Mouse (Mus musculus) limb, embryonic 15.5 days (tissue): ENCODE data around the gene Man1a. TPM values are rescaled to one million over a fixed set of nuclear protein-coding genes. Genes with fewer than 3 reads are reported as not detected.

ENCODE experiments used
- ATAC-seq: fragments of 200-750 bp; cut with Nextera tagmentation; 2 replicates; pipeline ENCODE4 v1.8.0; 2017; ENCODE audit warnings: low read depth, moderate TSS enrichment; ENCODE audit not compliant: insufficient number of reproducible peaks, low FRiP score, low TSS enrichment
- H3K27ac ChIP-seq: fragments of 300-500 bp; sonication (generic); 2 replicates; pipeline ENCODE4 v1.5.1; 2015; ENCODE audit warnings: moderate library complexity, mild to moderate bottlenecking, inconsistent platforms
- H3K27me3 ChIP-seq: fragments of 300-500 bp; sonication (generic); 2 replicates; pipeline ENCODE4 v1.6.1; 2015; ENCODE audit warnings: inconsistent platforms
- H3K36me3 ChIP-seq: fragments of 300-500 bp; sonication (generic); 2 replicates; pipeline ENCODE4 v1.6.1; 2015; ENCODE audit warnings: inconsistent platforms
- H3K4me1 ChIP-seq: fragments of 300-500 bp; sonication (generic); 2 replicates; pipeline ENCODE4 v1.6.1; 2015; ENCODE audit warnings: inconsistent platforms
- H3K4me2 ChIP-seq: fragments of 300-500 bp; sonication (generic); 2 replicates; pipeline ENCODE4 v1.6.1; 2015; ENCODE audit warnings: mild to moderate bottlenecking, inconsistent platforms
- H3K4me3 ChIP-seq: fragments of 300-500 bp; sonication (generic); 2 replicates; pipeline ENCODE4 v1.5.1; 2015; ENCODE audit warnings: mild to moderate bottlenecking, inconsistent platforms
- H3K9ac ChIP-seq: fragments of 300-500 bp; sonication (generic); 2 replicates; pipeline ENCODE4 v1.6.1; 2015; ENCODE audit warnings: inconsistent platforms
- H3K9me3 ChIP-seq: fragments of 300-500 bp; sonication (generic); 2 replicates; pipeline ENCODE4 v1.6.1; 2016; ENCODE audit warnings: inconsistent platforms
- WGBS: fragments of 180-500 bp; shearing (Covaris S2); methylation state at CpG from one replicate; pipeline ENCODE4 v1.1.7; 2015; 5-methylcytosine and 5-hydroxymethylcytosine counted together
- polyA plus RNA-seq: library from polyadenylated mRNA; unstranded; fragments of >200 nt; fragmentation: Nextera tagmentation; extraction: Ambion mirVana; gene quantifications from 2 replicates; pipeline ENCODE4 v1.2.1, GENCODE M21; 2015

The Man1a gene
- polyA plus RNA-seq, 1 experiment from 2014 or later: 9.1 TPM

DNA sequence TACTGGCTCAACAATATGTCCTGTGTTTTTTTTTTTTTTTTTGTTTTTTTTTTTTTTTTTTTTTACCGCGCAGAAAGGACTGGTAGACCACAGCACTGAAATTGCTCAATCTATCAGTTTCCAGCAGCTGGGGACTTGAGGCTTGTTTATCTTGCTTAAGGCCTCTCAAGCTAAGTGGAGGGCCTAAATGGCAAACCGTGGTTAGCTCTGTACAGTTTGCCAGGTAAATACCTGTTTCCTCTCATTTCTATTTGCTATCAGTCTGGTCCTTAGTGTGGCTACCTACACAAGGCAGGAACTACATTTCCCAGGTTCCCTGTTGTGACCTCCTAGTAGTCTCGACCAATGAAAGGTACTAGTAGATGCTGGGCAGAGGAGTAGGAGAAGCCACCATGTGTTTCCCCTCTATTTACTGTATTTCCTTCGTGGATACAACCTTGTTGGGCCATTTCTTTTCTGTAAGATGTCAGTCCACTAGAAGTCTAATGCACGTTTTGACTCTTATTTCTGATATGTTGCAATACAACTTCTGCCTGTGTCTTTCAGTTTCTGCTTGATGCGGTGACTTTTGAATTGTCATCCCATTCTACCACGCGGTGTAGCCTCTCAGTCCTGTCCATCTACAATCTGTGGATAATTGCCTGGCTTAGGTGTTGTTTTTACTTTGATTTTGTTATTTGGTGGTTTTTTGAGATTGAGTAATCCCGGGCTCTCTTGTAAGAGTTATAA is 187.9 kb downstream of the Man1a start:
- ATAC-seq: no peak
- Histone ChIP-seq H3K36me3 (no peaks in the 10 kb centered on the region), H3K4me2 (no peak overlapping the region), H3K9ac (no peak overlapping the region), H3K4me1 (no peaks in the 10 kb centered on the region), H3K4me3 (no peak overlapping the region), H3K9me3 (no peaks in the 10 kb centered on the region), H3K27me3 (no peaks in the 10 kb centered on the region), H3K27ac (no peak overlapping the region)
- 76% methylated on average over 10 of the region's 10 CpGs for WGBS

DNA sequence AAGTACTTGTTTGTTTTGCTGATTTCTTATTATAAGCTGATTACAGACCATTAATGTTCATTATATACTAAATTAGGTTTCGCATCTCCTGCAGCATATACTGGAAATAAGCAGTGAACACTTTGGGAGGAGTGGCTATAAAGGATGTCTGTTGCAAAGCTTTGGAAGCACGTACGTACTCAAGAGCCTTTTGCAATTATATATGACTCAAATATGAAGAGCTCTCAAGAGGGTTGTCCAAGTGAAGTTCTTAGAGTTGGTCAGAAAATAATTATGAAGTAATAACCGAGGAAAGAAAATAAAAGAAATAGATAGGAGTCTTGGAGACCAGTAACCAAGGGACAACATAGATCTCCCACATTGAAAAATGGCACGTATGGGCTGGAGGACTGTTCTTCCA is 189.9 kb downstream of the Man1a start:
- Histone ChIP-seq H3K9ac (no peak overlapping the region), H3K4me2 (no peak overlapping the region), H3K4me1 (no peaks in the 10 kb centered on the region), H3K9me3 (no peaks in the 10 kb centered on the region), H3K36me3 (no peaks in the 10 kb centered on the region), H3K4me3 (no peak overlapping the region), H3K27me3 (no peaks in the 10 kb centered on the region), H3K27ac (no peak overlapping the region)
- ATAC-seq: no peak
- WGBS: 83% methylated on average over 5 of the region's 5 CpGs

DNA sequence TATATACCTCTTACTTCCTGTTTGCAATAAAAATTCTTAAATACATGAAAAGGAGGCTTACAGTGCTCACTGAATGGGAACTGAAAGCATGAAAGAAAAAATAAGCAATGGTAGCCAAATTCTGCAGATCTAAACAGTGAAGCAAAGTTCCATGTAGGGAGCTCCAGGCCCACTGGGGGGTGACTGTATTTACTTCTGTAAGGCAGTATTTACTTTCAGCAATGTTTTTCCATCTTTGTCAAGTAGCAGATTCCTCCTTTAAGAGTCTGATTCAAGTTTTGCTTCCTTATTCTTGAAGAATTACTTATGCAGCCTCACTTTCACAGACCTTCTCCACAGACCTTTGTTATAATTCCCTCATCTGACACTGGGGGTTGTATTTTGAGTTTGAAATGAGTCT is 195.1 kb downstream of the Man1a start:
- H3K4me1 ChIP-seq: no peaks in the 10 kb centered on the region

DNA sequence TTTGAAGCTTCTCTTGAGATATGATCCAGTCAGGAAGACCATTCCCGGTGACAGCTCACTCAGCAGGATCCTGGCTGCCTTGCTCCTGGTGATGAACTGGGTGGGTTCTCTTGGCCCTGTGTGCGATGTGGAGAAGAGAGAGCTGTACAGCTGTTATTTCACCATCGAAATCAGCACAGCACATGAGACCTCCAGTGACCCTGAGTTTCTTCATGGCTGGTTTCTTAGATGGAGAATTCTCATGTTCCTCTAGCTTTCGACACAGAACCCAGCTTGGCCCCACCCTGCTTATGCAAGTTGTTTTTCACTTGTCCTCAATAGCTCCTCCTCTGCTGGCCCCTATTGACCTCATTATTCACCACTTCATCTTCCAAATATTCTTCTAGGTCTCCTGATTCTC is 200.5 kb downstream of the Man1a start:
- no peak overlapping the region for H3K27ac ChIP-seq
- H3K4me2 ChIP-seq: no peak overlapping the region
- H3K9me3 ChIP-seq: no peaks in the 10 kb centered on the region
- ATAC-seq: no peak
- no peaks in the 10 kb centered on the region for H3K36me3 ChIP-seq
- H3K4me3 ChIP-seq: no peak overlapping the region
- no peak overlapping the region for H3K9ac ChIP-seq
- H3K4me1 ChIP-seq: no peaks in the 10 kb centered on the region
- H3K27me3 ChIP-seq: no peaks in the 10 kb centered on the region
- 82% methylated on average over 4 of the region's 4 CpGs for WGBS

More for the DNA sequence above, 195.1 kb downstream of the Man1a start:
- Histone ChIP-seq H3K9me3 (no peaks in the 10 kb centered on the region), H3K36me3 (no peaks in the 10 kb centered on the region), H3K9ac (no peak overlapping the region), H3K4me2 (no peak overlapping the region), H3K27ac (no peak overlapping the region), H3K27me3 (no peaks in the 10 kb centered on the region), H3K4me3 (no peak overlapping the region)
- ATAC-seq: no peak

DNA sequence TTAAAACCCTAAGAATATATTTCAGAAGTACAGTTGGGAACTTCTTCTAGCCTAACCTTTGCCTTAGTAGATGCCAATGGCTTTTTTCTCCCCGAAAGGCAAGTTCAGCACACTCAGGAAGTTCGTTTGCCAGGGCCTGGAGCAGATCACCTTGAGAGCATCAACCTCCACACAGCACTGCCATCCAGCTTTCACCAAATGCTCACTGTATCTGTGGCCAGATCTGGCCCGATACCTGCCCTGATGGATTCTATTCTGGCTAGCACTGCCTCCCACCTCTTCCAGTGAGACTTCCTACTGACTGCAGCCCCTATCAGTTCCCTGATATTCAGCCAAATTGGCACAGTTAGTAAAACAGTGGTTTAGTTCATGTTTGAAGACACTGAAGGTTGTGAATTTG is 202.2 kb downstream of the Man1a start:
- H3K27ac ChIP-seq: no peak overlapping the region
- WGBS: 65% methylated on average over 3 of the region's 3 CpGs
- no peak overlapping the region for H3K4me2 ChIP-seq
- H3K9me3 ChIP-seq: no peaks in the 10 kb centered on the region
- no peak for ATAC-seq
- H3K36me3 ChIP-seq: no peaks in the 10 kb centered on the region
- no peaks in the 10 kb centered on the region for H3K4me1 ChIP-seq
- no peak overlapping the region for H3K9ac ChIP-seq
- H3K4me3 ChIP-seq: no peak overlapping the region
- no peaks in the 10 kb centered on the region for H3K27me3 ChIP-seq

DNA sequence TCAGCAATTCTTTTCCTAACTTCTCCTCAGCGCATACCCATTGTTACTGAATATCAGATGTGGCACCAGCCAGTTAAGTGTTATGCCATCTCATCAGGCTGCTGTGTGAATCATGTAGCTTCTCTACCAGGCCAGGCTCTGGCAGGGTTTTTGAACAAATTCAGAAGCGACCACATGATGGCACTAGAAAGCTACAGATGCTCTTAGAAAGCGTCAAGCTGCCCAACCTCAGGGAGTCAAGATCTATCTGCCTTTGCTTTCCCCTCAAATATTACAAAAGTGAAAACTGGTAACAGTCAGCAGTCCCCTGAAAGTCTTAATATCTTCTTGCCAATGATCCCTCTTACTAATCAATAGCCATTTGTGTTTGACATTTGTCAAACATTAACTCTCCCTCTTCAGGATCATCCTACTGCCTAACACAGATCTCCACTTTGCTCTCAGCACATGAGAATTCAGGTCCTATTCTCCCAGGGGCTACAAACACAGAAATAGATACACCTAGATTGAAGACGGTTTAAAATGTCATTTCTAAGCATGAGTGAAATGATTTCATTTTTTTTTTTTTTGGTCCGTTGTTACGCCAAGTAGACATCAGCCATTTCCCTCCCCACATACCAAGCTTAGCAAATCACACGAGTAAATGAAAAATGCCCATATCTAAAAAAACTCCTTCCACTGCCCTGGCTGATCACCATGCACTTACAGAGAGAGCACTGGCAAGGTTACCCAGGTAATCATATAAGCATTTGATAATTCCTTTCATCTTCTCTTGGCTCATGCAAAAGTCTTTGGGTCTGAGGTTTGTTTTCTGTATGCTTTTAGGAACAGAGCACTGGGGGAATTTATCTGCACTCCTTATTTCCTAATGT is 212.7 kb downstream of the Man1a start:
- no peak for ATAC-seq
- Histone ChIP-seq H3K27ac (no peak overlapping the region), H3K9me3 (no peaks in the 10 kb centered on the region), H3K4me3 (no peak overlapping the region), H3K27me3 (no peaks in the 10 kb centered on the region), H3K9ac (no peak overlapping the region), H3K36me3 (no peaks in the 10 kb centered on the region), H3K4me1 (no peaks in the 10 kb centered on the region), H3K4me2 (no peak overlapping the region)
- 45% methylated on average over 7 of the region's 7 CpGs for WGBS

DNA sequence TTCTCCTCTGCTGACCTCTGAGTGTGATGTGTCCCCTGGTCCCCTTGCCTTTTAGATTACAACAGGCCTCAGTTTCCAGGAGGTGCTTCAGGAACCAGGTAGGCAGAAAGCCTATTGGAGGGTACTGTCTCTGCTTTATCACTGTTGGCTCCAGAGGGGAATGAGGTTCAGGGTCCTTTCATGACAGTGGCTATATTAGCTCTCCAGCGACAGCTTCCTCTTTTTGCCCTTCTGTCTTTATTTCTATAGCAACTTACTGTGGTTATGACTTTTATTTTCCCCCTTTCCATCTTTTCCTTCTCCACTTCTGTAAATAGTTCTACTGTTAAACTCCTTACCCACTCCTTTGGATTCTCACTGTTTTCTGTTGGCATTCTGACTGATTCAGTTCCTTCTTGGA is 216.5 kb downstream of the Man1a start:
- H3K27me3 ChIP-seq: no peaks in the 10 kb centered on the region
- H3K4me1 ChIP-seq: no peaks in the 10 kb centered on the region
- WGBS: 56% methylated on average over 1 of the region's 1 CpGs
- H3K9me3 ChIP-seq: no peaks in the 10 kb centered on the region
- ATAC-seq: no peak
- H3K9ac ChIP-seq: no peak overlapping the region
- H3K36me3 ChIP-seq: no peaks in the 10 kb centered on the region
- no peak overlapping the region for H3K4me2 ChIP-seq
- H3K27ac ChIP-seq: no peak overlapping the region
- no peak overlapping the region for H3K4me3 ChIP-seq

DNA sequence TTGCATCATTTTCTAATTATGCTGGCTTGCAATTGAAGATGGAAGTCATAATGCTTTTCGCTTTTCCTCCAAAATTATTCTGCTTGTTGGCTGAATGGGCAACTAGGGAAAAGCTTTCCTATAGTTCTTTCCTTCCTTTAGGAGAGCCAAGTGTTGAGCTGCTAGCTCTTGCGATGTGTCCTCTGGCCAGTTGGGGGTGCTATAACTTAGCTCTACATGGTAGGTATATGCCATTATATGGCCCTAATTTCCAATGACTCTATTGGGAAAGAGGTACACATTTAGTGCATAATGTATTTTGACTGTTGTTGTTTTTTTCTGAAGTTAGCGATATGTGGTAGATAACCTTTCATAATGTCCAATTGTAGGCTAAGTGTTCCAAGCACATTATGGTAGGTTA is 217.2 kb downstream of the Man1a start:
- WGBS: 82% methylated on average over 3 of the region's 3 CpGs
- Histone ChIP-seq H3K27ac (no peak overlapping the region), H3K4me1 (no peaks in the 10 kb centered on the region), H3K4me3 (no peak overlapping the region), H3K27me3 (no peaks in the 10 kb centered on the region), H3K9me3 (no peaks in the 10 kb centered on the region), H3K4me2 (no peak overlapping the region), H3K9ac (no peak overlapping the region), H3K36me3 (no peaks in the 10 kb centered on the region)
- no peak for ATAC-seq
